Mouse (Mus musculus) cortical plate, adult 2 months (tissue): ENCODE data around the gene Ccm2l. TPM values are rescaled to one million over a fixed set of nuclear protein-coding genes. Genes with fewer than 3 reads are reported as not detected.

ENCODE experiments used
- H3K27ac ChIP-seq: fragments of 200-500 bp; 2 replicates; pipeline ENCODE4 v1.5.1; 2012; ENCODE audit warnings: low read length, control low read depth, inconsistent platforms; ENCODE audit not compliant: insufficient read depth
- H3K4me1 ChIP-seq: fragments of 200-500 bp; 2 replicates; pipeline ENCODE4 v1.6.1; 2011; ENCODE audit warnings: low read length; ENCODE audit not compliant: control insufficient read depth, insufficient read depth
- H3K4me3 ChIP-seq: fragments of 200-500 bp; 2 replicates; pipeline ENCODE4 v1.5.1; 2011; ENCODE audit warnings: mild to moderate bottlenecking, low read length, control low read depth; ENCODE audit not compliant: insufficient read depth
- CTCF ChIP-seq: fragments of 200-500 bp; IDR thresholded peaks from 2 replicates; pipeline ENCODE4 v1.5.1; 2011; ENCODE audit warnings: mild to moderate bottlenecking, control low read depth, low read length; ENCODE audit not compliant: insufficient read depth; ENCODE audit errors: extremely low read depth
- POLR2A ChIP-seq: fragments of 200-500 bp; IDR thresholded peaks from 2 replicates; pipeline ENCODE4 v1.6.1; 2011; ENCODE audit warnings: mild to moderate bottlenecking, low read length, control low read depth; ENCODE audit not compliant: insufficient read depth; ENCODE audit errors: extremely low read depth
- polyA plus RNA-seq: library from polyadenylated mRNA; depleted of rRNA; stranded (reverse); fragments of >200 nt; gene quantifications from 2 replicates; pipeline ENCODE4 v1.2.3, GENCODE M21; 2012; rRNA removed

Gene Ccm2l
- 11.7 and 13.2 TPM in 2 replicates for polyA plus RNA-seq

- TF ChIP-seq POLR2A (no peak), CTCF (no peak)
- peak within 1 kb of the TSS; percentile 26 for H3K4me3 ChIP-seq
- H3K27ac ChIP-seq, result peak within 1 kb of the TSS; percentile 78
- peaks cover 1% of the 10 kb centered on the region; the same call in 1 of the 2 replicates for H3K4me1 ChIP-seq
These were observed at the start of gene Ccm2l for GRCm38 (mm10) chr2:153065747-153066508. TSS of gene Ccm2l (plus strand) at chr2:153065955.

GRCm38 (mm10) chr2:153016786-153017185, 49.0 kb upstream of the Ccm2l start:
- Histone ChIP-seq H3K4me1 (peaks cover 4% of the 10 kb centered on the region; the same call in 1 of the 2 replicates), H3K27ac (no peak overlapping the region), H3K4me3 (no peak overlapping the region)
- no peak for TF ChIP-seq CTCF
- TF ChIP-seq POLR2A, result no peak

DNA sequence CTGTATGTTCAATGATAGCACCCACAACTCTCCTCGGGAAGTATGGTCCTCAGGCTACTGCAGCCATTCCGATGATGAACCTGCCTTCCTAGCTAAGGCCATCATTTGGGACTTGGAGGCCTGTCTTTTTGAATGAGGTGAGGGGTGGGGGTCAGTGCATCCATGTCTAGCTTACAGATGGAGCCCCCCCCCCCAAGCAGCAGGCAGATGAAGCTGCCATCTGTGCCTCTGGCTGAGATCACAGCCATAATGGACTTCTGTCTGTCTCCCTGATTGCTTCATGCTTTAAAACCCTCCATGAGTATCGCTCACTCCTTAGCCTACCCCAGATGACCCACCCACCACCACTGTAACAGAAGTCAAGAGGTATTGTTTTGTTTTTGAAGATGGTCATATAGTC, 46.4 kb upstream of the Ccm2l start:
- no peak for TF ChIP-seq POLR2A
- no peak for TF ChIP-seq CTCF
- H3K4me1 ChIP-seq, result peaks cover 2% of the 10 kb centered on the region; the same call in 1 of the 2 replicates
- no peak overlapping the region for H3K4me3 ChIP-seq
- no peak overlapping the region for H3K27ac ChIP-seq

- H3K27ac ChIP-seq, result no peak overlapping the region
- TF ChIP-seq POLR2A, result no peak
- no peak for TF ChIP-seq CTCF
- peaks cover 2% of the 10 kb centered on the region; the same call in 1 of the 2 replicates for H3K4me1 ChIP-seq
- H3K4me3 ChIP-seq, result no peak overlapping the region
These were observed 44.6 kb upstream of the Ccm2l start for GRCm38 (mm10) chr2:153021163-153021562.

- no peak overlapping the region for H3K4me3 ChIP-seq
- peaks cover 2% of the 10 kb centered on the region; the same call in 1 of the 2 replicates for H3K4me1 ChIP-seq
- no peak overlapping the region for H3K27ac ChIP-seq
- TF ChIP-seq POLR2A (no peak), CTCF (no peak)
These were observed 42.9 kb upstream of the Ccm2l start for GRCm38 (mm10) chr2:153022855-153023254.

GRCm38 (mm10) chr2:153026052-153026451, 39.7 kb upstream of the Ccm2l start:
- H3K4me3 ChIP-seq, result no peak overlapping the region
- no peak for TF ChIP-seq POLR2A
- H3K27ac ChIP-seq, result no peak overlapping the region
- peaks cover 2% of the 10 kb centered on the region; the same call in 1 of the 2 replicates for H3K4me1 ChIP-seq

- Histone ChIP-seq H3K4me3 (no peak overlapping the region), H3K27ac (no peak overlapping the region), H3K4me1 (peaks cover 2% of the 10 kb centered on the region; the same call in 1 of the 2 replicates)
- TF ChIP-seq POLR2A, result no peak
These were observed 38.3 kb upstream of the Ccm2l start for GRCm38 (mm10) chr2:153027501-153027900.

- Histone ChIP-seq H3K4me1 (0 out of 2 replicates have a peak, but pooled peaks cover 2% of the 10 kb centered on the region), H3K4me3 (no peak overlapping the region), H3K27ac (no peak overlapping the region)
- no peak for TF ChIP-seq POLR2A
These were observed 35.3 kb upstream of the Ccm2l start for GRCm38 (mm10) chr2:153030422-153030821.

GRCm38 (mm10) chr2:153031126-153032082, 34.4 kb upstream of the Ccm2l start, which contains the start of gene Xkr7:
TSS of gene Xkr7 (plus strand) at chr2:153031852.
- Histone ChIP-seq H3K27ac (no peak within 1 kb of the TSS), H3K4me1 (0 out of 2 replicates have a peak, but pooled peaks cover 2% of the 10 kb centered on the region), H3K4me3 (peak within 1 kb of the TSS; percentile 41)
- TF ChIP-seq POLR2A, result no peak
- TF ChIP-seq CTCF, result no peak
